ENCODE assay signal across 8 mouse cellular contexts in genomic region chr3:31093627-31094351, GRCm38 (mm10). TPM values are rescaled to one million over a fixed set of nuclear protein-coding genes. Genes with fewer than 3 reads are reported as not detected.
DNase-seq lines count a peak whose midpoint lies in the region; ATAC-seq and TF ChIP-seq lines count a peak whose summit lies in the region.

No protein-coding gene starts in this region.

- H3K36me3 ChIP-seq in embryonic facial prominence, embryonic 14.5 days (ENCODE audit: control insufficient read depth, insufficient read depth, low read length), result 0 out of 2 replicates have a peak, but pooled peaks cover 4% of the 10 kb centered on the region
- 0 out of 2 replicates have a peak, but pooled peaks cover 3% of the 10 kb centered on the region for H3K36me3 ChIP-seq in heart, embryonic 11.5 days (ENCODE audit: control insufficient read depth, insufficient read depth, low read length)
- H3K36me3 ChIP-seq in kidney, embryonic 16.5 days (ENCODE audit: insufficient read depth, low read length), result 0 out of 2 replicates have a peak, but pooled peaks cover 2% of the 10 kb centered on the region
- peaks cover 1% of the 10 kb centered on the region; the same call in 1 of the 2 replicates for H3K36me3 ChIP-seq in liver, adult 2 months (ENCODE audit: control insufficient read depth, insufficient read depth, low read length)

- peak overlapping the region; percentile 94 for H3K4me3 ChIP-seq in embryonic facial prominence, embryonic 14.5 days (ENCODE audit: low read depth, low read length)
- peak overlapping the region; percentile 99 for H3K4me3 ChIP-seq in heart, embryonic 11.5 days (ENCODE audit: low read depth, low read length)
- H3K4me3 ChIP-seq in kidney, embryonic 16.5 days (ENCODE audit: low read length), result peak overlapping the region; percentile 100
- H3K4me3 ChIP-seq in liver, adult 2 months (ENCODE audit: insufficient read depth, low read depth, low read length), result peak overlapping the region; percentile 89

- H3K27me3 ChIP-seq in embryonic facial prominence, embryonic 14.5 days (replicated peaks; ENCODE audit: control insufficient read depth, insufficient read depth, low read length), result no peaks in the 10 kb centered on the region
- no peaks in the 10 kb centered on the region; the same call in 1 of the 2 replicates for H3K27me3 ChIP-seq in heart, embryonic 11.5 days (ENCODE audit: control insufficient read depth, insufficient read depth, low read length)
- no peaks in the 10 kb centered on the region for H3K27me3 ChIP-seq in kidney, embryonic 16.5 days (ENCODE audit: insufficient read depth, low read length)
- no peaks in the 10 kb centered on the region for H3K27me3 ChIP-seq in liver, adult 2 months (ENCODE audit: control insufficient read depth, insufficient read depth, low read length)

- peak; percentile 61 for ATAC-seq in embryonic facial prominence, embryonic 14.5 days (ENCODE audit: low read depth)
- ATAC-seq in heart, embryonic 11.5 days (replicated peaks; ENCODE audit: insufficient number of reproducible peaks, low FRiP score, low TSS enrichment), result peak; percentile 70
- ATAC-seq in kidney, embryonic 16.5 days (ENCODE audit: low FRiP score, low TSS enrichment), result peak; percentile 67
- ATAC-seq in monocyte, adult 5-6 weeks (replicated peaks; ENCODE audit: insufficient number of reproducible peaks, low FRiP score, low TSS enrichment, poor library complexity, severe bottlenecking), result peak; percentile 68

- H3K79me2 ChIP-seq in liver, adult 2 months (ENCODE audit: control insufficient read depth, insufficient read depth, low read length), result peaks cover 5% of the 10 kb centered on the region; the same call in 1 of the 2 replicates

- peak overlapping the region; percentile 94 for H3K9ac ChIP-seq in embryonic facial prominence, embryonic 14.5 days (ENCODE audit: low read depth, low read length)
- H3K9ac ChIP-seq in heart, embryonic 11.5 days (ENCODE audit: low read depth, low read length), result peak overlapping the region; percentile 95
- peak overlapping the region; percentile 95 for H3K9ac ChIP-seq in kidney, embryonic 16.5 days (replicated peaks; ENCODE audit: low read length)
- H3K9ac ChIP-seq in liver, adult 2 months (ENCODE audit: low read depth, low read length), result peak overlapping the region; percentile 81

- 0 out of 2 replicates have a peak, but pooled peaks have one; percentile 27 for TF ChIP-seq POLR2A in liver, adult 2 months (IDR thresholded peaks at IDR 0.05; ENCODE audit: extremely low read depth, insufficient read depth, low read length)

- TF ChIP-seq CTCF in liver, adult 2 months (IDR thresholded peaks at IDR 0.05; ENCODE audit: low read depth, low read length), result no peak

- peak; percentile 87 for DNase-seq in 3T3-L1 (ENCODE audit: low read depth, low spot score)
- DNase-seq in adrenal gland, postnatal 14 days, result peak; percentile 88
- peak; percentile 91 for DNase-seq in embryonic facial prominence, embryonic 14.5 days (ENCODE audit: low spot score)
- peak; percentile 59 for DNase-seq in liver, adult 2 months (ENCODE audit: extremely low read depth, low read depth, low spot score)
- DNase-seq in spleen, postnatal 36 days (ENCODE audit: low spot score in 2 of 2), result peak; percentile 78 to 83

- peak overlapping the region; percentile 99 for H3K27ac ChIP-seq in embryonic facial prominence, embryonic 14.5 days (replicated peaks; ENCODE audit: low read depth, low read length)
- peak overlapping the region; percentile 99 for H3K27ac ChIP-seq in heart, embryonic 11.5 days (ENCODE audit: low read depth, low read length)
- peak overlapping the region; percentile 100 for H3K27ac ChIP-seq in kidney, embryonic 16.5 days (ENCODE audit: low read length)
- peak overlapping the region; percentile 96 for H3K27ac ChIP-seq in liver, adult 2 months (replicated peaks; ENCODE audit: insufficient read depth, low read depth, low read length)

- WGBS in embryonic facial prominence, embryonic 14.5 days, result under 1% methylated on average over 40 of the region's 58 CpGs
- under 1% methylated on average over 42 of the region's 58 CpGs for WGBS in heart, embryonic 11.5 days (ENCODE audit: insufficient replicate concordance)
- under 1% methylated on average over 41 of the region's 58 CpGs for WGBS in kidney, embryonic 16.5 days
- WGBS in liver, adult 2 months, result under 1% methylated on average over 51 of the region's 58 CpGs

- peak overlapping the region; percentile 85 for H3K4me2 ChIP-seq in embryonic facial prominence, embryonic 14.5 days (ENCODE audit: low read depth, low read length)
- peak overlapping the region; percentile 76 for H3K4me2 ChIP-seq in heart, embryonic 11.5 days
- H3K4me2 ChIP-seq in kidney, embryonic 16.5 days (replicated peaks; ENCODE audit: low read depth, low read length), result peak overlapping the region; percentile 77

- no peaks in the 10 kb centered on the region for H3K9me3 ChIP-seq in embryonic facial prominence, embryonic 14.5 days (ENCODE audit: control insufficient read depth, low read length)
- H3K9me3 ChIP-seq in heart, embryonic 11.5 days (replicated peaks; ENCODE audit: control insufficient read depth, low read length), result no peaks in the 10 kb centered on the region
- no peaks in the 10 kb centered on the region for H3K9me3 ChIP-seq in kidney, embryonic 16.5 days (ENCODE audit: low read length)

- H3K4me1 ChIP-seq in embryonic facial prominence, embryonic 14.5 days (ENCODE audit: control insufficient read depth, insufficient read depth, low read length), result peaks cover 16% of the 10 kb centered on the region
- H3K4me1 ChIP-seq in heart, embryonic 11.5 days (ENCODE audit: control insufficient read depth, insufficient read depth, low read length), result peaks cover 13% of the 10 kb centered on the region
- peaks cover 27% of the 10 kb centered on the region for H3K4me1 ChIP-seq in kidney, embryonic 16.5 days (ENCODE audit: insufficient read depth, low read length)
- peaks cover 7% of the 10 kb centered on the region; the same call in 1 of the 2 replicates for H3K4me1 ChIP-seq in liver, adult 2 months (ENCODE audit: control insufficient read depth, insufficient read depth, low read length)

RNA-seq across cellular contexts. Expression of gene Skil, which starts 1.1 kb away (rescaled TPM):
- 48.4 and 54.3 TPM in 2 replicates for total RNA-seq in adrenal gland, postnatal 14 days (2021)
- polyA plus RNA-seq in embryonic facial prominence, embryonic 14.5 days (2014; fragmentation: Nextera tagmentation; extraction: Ambion mirVana), result 20.8 and 21.1 TPM in 2 replicates
- polyA plus RNA-seq in heart, embryonic 11.5 days (2014; fragmentation: Nextera tagmentation; extraction: Ambion mirVana), result 26.3 and 32.4 TPM in 2 replicates
- polyA plus RNA-seq in kidney, embryonic 16.5 days (2015; fragmentation: Nextera tagmentation; extraction: Ambion mirVana), result 18.5 and 21.2 TPM in 2 replicates
- total RNA-seq in liver, adult 2 months (2014; rRNA removed), result 5.8 and 6.9 TPM in 2 replicates
- 1.7 and 2.0 TPM in 2 replicates for polyA plus RNA-seq in liver, adult 2 months (2012; rRNA removed)
- 160 to 207 TPM (median 169 TPM) in 3 replicates for total RNA-seq in monocyte, adult 5-6 weeks (2017)

RNA-seq across cellular contexts. Expression of gene Cldn11, which starts 55.9 kb away (rescaled TPM):
- 11.9 and 12.2 TPM in 2 replicates for total RNA-seq in adrenal gland, postnatal 14 days (2021)
- polyA plus RNA-seq in embryonic facial prominence, embryonic 14.5 days (2014; fragmentation: Nextera tagmentation; extraction: Ambion mirVana), result 59.9 and 65.7 TPM in 2 replicates
- 5.2 and 6.6 TPM in 2 replicates for polyA plus RNA-seq in heart, embryonic 11.5 days (2014; fragmentation: Nextera tagmentation; extraction: Ambion mirVana)
- polyA plus RNA-seq in kidney, embryonic 16.5 days (2015; fragmentation: Nextera tagmentation; extraction: Ambion mirVana), result 105 and 119 TPM in 2 replicates
- total RNA-seq in liver, adult 2 months (2014; rRNA removed), result 0.07 and 0.09 TPM in 2 replicates
- not detected in 2 replicates for polyA plus RNA-seq in liver, adult 2 months (2012; rRNA removed)
- total RNA-seq in monocyte, adult 5-6 weeks (2017), result not detected in 3 replicates

Comparison
In these comparisons a context has a peak if more than half of its experiments do, and no peak if none do; other contexts are left out.
1. Peak in every context shown above with its lines: DNase-seq, ATAC-seq, H3K4me3 ChIP-seq and H3K27ac ChIP-seq.